Mouse (Mus musculus): Measurements from ENCODE around the gene Rasgrp3.

DNA sequence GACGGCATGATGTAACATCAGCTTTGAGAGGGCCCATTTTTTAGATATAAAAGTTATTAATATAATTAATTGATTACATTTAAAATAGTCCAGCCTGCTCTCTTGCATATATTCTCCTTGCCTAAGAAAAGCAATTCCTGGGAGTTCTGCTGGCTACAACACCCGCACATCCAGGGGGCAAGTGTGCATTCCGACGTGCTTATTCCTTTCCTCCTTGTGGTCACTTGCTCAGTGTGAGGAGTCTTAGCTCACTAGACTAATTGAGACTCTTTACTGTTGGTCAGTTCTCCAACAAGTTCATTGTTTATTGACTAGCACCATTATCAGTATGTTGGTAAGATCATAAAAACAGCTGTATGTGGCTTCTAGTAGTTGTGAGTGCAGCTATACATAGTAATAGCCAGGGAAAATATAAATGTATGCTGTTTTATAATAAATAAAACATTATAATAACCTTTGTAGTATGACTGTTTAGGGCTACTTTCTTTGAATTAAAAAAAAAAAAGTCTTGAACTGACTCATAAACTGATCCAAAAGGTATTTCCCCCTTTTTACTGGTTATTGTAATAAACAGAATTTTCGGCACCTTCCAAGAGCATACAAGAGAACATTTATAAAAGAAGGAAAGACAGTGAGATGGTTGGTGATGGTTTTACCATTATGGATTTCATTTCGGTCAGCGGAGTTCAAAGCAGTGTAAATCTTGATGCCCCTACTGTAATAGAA is 35.4 kb downstream of the Rasgrp3 start:
- TF ChIP-seq EP300 (IDR thresholded peaks at IDR 0.05) (no peak), CTCF (IDR thresholded peaks at IDR 0.05) (no peak)

Measured in lung, postnatal 0 days (tissue).